Mouse (Mus musculus): ENCODE results near the gene Kbtbd12.

The Kbtbd12 gene

DNA sequence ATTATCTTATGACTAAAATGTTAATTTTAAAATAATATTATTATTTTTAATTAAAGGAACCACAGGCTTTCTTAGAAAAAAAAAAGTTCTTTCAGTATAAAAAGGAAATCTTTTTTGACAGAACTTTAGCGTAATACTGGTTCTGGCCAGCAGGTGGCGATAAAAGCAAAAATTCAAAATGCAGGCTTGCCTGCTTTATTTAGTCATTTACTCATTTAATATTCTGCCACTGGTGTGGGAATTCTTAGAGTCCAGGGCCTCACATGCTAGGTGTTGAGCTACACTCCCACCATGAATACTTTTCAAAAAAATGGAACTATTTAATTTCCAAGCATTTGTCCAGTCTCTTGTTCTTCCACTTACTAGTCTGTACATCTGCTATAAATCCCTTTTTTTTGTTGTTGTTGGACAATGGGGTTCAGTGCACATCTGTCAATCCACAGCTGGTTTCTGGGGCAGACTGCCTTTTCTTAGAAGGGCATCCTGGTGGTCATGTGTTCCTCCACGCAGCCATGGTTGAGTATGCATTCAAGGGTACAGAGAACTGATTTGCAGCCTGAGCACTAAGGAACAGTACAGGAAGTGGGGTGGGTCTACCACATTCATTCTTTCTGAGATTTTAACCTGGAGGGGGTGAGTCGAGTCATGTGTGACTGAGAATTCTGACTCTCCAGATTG is 88.5 kb downstream of the Kbtbd12 start:
- peak in 1 of 2 experiments; percentile 73 for DNase-seq (ENCODE audit: low spot score in 2 of 2)

GRCm38 (mm10) chr6:88548405-88549049 is 89.2 kb downstream of the Kbtbd12 start:
- no peak for DNase-seq (ENCODE audit: low spot score in 2 of 2)

DNA sequence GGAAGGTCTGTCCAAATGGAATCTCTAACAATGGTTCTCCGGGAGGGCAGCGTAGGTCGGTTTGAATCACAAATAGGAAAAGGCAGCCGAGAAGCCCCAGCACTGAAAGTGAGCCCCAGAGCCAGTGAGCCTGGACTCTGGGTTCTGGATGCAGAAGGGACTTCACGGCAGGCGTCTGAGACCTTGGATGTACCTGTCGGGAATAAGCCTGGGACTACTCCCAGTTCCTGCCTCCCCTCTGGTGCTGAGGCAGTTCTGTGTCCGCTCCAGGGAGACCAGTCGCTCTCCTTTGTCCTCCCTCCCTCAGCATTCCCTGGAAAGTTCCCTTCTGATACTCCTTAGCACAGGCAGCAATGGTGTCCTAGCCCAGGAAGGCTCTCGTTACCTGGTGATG is 92.4 kb downstream of the Kbtbd12 start:
- no peak for DNase-seq (ENCODE audit: low spot score in 2 of 2)

GRCm38 (mm10) chr6:88544644-88545396 is 92.9 kb downstream of the Kbtbd12 start:
- no peak for DNase-seq (ENCODE audit: low spot score in 2 of 2)

- no peak for DNase-seq (ENCODE audit: low spot score in 2 of 2)
Observed at GRCm38 (mm10) chr6:88544241-88544640, 93.5 kb downstream of the Kbtbd12 start.

DNA sequence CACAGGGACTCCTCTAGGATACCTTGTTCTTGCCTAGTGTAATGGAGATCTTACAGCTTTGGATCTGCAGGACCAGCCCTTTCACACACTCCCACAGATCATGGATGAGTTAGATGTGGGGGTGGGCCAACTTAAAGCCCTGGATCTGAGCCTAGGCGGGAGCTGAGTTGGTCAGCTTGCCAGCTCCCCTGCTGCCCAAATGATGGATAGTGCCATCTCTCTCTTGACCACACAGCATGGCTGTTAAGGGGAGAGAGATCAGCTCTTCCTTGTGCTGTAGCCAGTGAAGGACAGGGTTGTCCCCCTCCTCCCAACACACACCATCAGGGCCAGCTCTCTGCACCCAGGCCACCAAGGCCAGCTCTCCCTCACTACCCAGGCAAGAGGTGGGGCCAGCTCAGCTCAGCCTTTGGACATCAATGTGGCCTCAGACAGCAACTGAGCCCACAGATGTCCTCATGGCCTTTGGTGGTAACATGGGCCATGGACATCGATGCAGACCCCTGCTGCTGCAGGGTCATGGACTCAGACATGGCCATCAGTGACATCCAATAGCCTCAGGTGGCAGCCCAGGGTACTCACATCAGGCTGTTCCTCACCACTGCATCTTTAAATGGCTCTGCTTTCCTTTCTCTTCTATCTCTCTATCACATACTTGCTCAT is 97.5 kb downstream of the Kbtbd12 start:
- no peak for DNase-seq (ENCODE audit: low spot score in 2 of 2)

GRCm38 (mm10) chr6:88530306-88530705 is 107.4 kb downstream of the Kbtbd12 start:
- peak in 1 of 2 experiments; percentile 32 for DNase-seq (ENCODE audit: low spot score in 2 of 2)

- no peak for DNase-seq (ENCODE audit: low spot score in 2 of 2)
Observed at GRCm38 (mm10) chr6:88524056-88524455, 113.7 kb downstream of the Kbtbd12 start.

- DNase-seq (ENCODE audit: low spot score in 2 of 2): no peak
Observed at GRCm38 (mm10) chr6:88523451-88523850, 114.3 kb downstream of the Kbtbd12 start.

DNA sequence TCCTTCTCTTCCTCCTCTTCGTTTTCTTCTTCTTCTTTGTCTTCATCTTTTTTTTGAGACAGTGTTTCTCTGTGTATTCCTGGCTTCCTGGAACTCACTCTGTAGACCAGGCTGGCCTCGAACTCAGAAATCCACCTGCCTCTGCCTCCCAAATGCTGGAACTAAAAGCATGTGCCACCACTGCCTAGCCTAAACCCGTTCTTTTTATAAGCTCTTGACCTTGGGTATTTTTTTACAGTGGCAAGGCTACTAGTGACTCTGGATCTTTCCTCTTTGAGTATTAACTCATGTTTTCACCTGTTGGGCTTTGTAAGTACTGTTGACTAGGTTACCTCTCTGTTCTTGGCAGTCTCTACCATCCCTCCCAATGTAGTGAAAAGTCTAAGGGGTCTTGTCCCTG is 114.7 kb downstream of the Kbtbd12 start:
- DNase-seq (ENCODE audit: low spot score in 2 of 2): no peak

GRCm38 (mm10) chr6:88522606-88523005 is 115.1 kb downstream of the Kbtbd12 start:
- no peak for DNase-seq (ENCODE audit: low spot score in 2 of 2)

DNA sequence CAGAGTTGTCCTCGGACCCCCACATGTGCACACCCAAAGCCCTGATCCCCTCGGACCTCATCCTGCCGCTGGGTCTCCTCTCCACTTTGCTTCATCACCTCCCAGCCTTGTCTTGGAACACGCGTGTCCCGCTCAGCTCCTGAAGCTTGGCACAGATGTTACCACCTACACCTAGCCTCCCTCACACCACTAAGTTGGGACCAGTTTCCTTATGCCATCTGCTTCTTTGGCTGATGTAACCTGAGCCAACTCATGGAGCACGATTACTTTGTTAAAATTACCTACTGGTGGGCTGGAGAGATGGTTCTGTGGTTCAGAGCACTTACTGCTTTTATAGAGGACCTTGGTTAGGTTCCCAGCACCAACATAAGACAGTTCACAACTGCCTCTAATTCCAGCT is 115.9 kb downstream of the Kbtbd12 start:
- peak; percentile 53 to 83 for DNase-seq (ENCODE audit: low spot score in 2 of 2)

GRCm38 (mm10) chr6:88518404-88519263 is 119.1 kb downstream of the Kbtbd12 start, which contains the start of gene Sec61a1:
Sec61a1 (minus strand) TSS chr6:88518905.
- DNase-seq (ENCODE audit: low spot score in 2 of 2): peak; percentile 86 to 94

DNA sequence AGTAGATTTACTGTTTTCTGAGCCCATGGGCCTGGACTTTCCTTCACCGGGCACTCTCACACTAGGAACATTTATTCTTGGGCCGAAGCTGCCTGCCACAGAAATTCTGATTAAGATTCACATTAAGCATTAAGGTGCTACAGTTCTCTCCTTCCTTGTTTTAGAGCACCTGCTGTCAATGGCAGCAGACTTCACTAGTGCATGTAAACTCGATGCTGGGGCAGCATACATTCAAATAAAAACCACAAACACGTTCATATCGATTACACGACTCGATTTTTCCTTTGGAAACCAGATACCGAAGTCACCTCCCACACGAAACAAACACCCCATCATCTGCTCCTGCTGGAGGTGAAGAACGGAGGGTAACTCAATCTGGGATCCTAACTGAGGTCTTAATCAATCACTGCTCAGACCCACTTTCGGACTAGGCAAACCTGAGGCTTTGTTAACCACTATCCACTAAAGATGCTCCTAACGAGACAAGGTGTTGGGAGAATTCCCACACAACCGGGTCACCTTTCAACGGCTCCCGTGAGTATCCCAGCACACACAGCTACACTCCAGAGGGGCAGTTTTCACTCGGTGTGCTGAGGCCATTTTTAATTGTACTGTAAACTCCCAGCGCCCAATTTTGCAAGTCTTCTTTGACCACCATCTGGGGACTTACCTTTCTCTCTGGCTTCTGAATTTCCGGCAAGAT is 119.9 kb downstream of the Kbtbd12 start:
- no peak for DNase-seq (ENCODE audit: low spot score in 2 of 2)

- no peak for DNase-seq (ENCODE audit: low spot score in 2 of 2)
Observed at GRCm38 (mm10) chr6:88516667-88517066, 121.1 kb downstream of the Kbtbd12 start.

- DNase-seq (ENCODE audit: low spot score in 2 of 2): no peak
Observed at GRCm38 (mm10) chr6:88515971-88516370, 121.8 kb downstream of the Kbtbd12 start.

GRCm38 (mm10) chr6:88514546-88514945 is 123.2 kb downstream of the Kbtbd12 start:
- DNase-seq (ENCODE audit: low spot score in 2 of 2): no peak

- DNase-seq (ENCODE audit: low spot score in 2 of 2): no peak
Observed at GRCm38 (mm10) chr6:88513984-88514383, 123.8 kb downstream of the Kbtbd12 start.

DNA sequence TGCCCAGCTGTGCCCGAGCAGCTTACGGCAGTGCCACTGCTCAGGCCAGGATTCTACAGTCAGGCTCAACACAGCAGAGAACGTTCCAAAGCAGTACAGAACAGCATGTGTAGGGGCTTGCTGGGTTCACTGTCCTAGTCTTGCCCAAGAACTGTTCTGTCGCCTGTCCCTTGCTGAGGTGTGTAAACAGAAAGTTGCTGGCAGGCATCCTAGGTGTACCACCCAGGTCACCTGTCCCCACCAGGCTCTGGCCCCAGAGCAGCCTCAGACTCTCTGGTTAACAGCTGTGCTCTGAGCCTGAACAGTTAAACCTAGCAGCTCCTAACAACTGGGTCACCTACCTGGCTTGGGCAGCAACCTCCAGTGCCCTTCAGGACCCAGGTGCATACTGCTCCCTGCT is 134.7 kb downstream of the Kbtbd12 start:
- no peak for DNase-seq (ENCODE audit: low spot score in 2 of 2)

Measured in left cerebral cortex, adult 9 months (tissue).